Mouse (Mus musculus) intestine, postnatal 0 days (tissue): Measurements from ENCODE around the gene D130043K22Rik. TPM values are rescaled to one million over a fixed set of nuclear protein-coding genes. Genes with fewer than 3 reads are reported as not detected.

Experiments used
- ATAC-seq: fragments of 200-750 bp; cut with Nextera tagmentation; 2 replicates; pipeline ENCODE4 v1.8.0; 2017; ENCODE audit warnings: mild to moderate bottlenecking, moderate TSS enrichment, moderate library complexity
- H3K27ac ChIP-seq: fragments of 300-500 bp; sonication (generic); 2 replicates; pipeline ENCODE4 v1.5.1; 2014; ENCODE audit warnings: mild to moderate bottlenecking, low read depth, low read length, moderate library complexity
- H3K27me3 ChIP-seq: fragments of 300-500 bp; sonication (generic); replicated peaks from 2 replicates; pipeline ENCODE4 v1.6.1; 2014; ENCODE audit warnings: low read length, mixed read lengths; ENCODE audit not compliant: control insufficient read depth, insufficient read depth
- H3K36me3 ChIP-seq: fragments of 300-500 bp; sonication (generic); 2 replicates; pipeline ENCODE4 v1.6.1; 2014; ENCODE audit warnings: mild to moderate bottlenecking, moderate library complexity; ENCODE audit not compliant: control insufficient read depth, insufficient read depth
- H3K4me1 ChIP-seq: fragments of 300-500 bp; sonication (generic); replicated peaks from 2 replicates; pipeline ENCODE4 v1.6.1; 2014; ENCODE audit warnings: antibody characterized with exemption, low read length, mixed read lengths; ENCODE audit not compliant: control insufficient read depth, insufficient read depth
- H3K4me2 ChIP-seq: fragments of 300-500 bp; sonication (generic); replicated peaks from 2 replicates; pipeline ENCODE4 v1.6.1; 2014; ENCODE audit warnings: low read depth, mild to moderate bottlenecking, moderate library complexity
- H3K4me3 ChIP-seq: fragments of 300-500 bp; sonication (generic); 2 replicates; pipeline ENCODE4 v1.5.1; 2014; ENCODE audit warnings: low read depth, low read length
- H3K9ac ChIP-seq: fragments of 300-500 bp; sonication (generic); 2 replicates; pipeline ENCODE4 v1.6.1; 2014; ENCODE audit warnings: mild to moderate bottlenecking, low read depth, low read length
- H3K9me3 ChIP-seq: fragments of 300-500 bp; sonication (generic); 2 replicates; pipeline ENCODE4 v1.6.1; 2016; ENCODE audit warnings: mixed run types; ENCODE audit not compliant: control insufficient read depth
- CTCF ChIP-seq: sonication (generic); IDR thresholded peaks from 2 replicates; pipeline ENCODE4 v1.5.1; 2016; ENCODE audit warnings: low read depth, mild to moderate bottlenecking, control low read depth, antibody characterized with exemption, moderate library complexity
- WGBS: fragments of 180-500 bp; shearing (Covaris S2); extraction: QIAGEN DNeasy Blood & Tissue Kit; methylation state at CpG from one replicate; pipeline ENCODE4 v1.1.7; 2014; 5-methylcytosine and 5-hydroxymethylcytosine counted together
- polyA plus RNA-seq: library from polyadenylated mRNA; unstranded; fragments of >200 nt; fragmentation: Nextera tagmentation; extraction: Ambion mirVana; gene quantifications from 2 replicates; pipeline ENCODE4 v1.2.1, GENCODE M21; 2015

Gene D130043K22Rik
- polyA plus RNA-seq, 1 experiment from 2014 or later = 1.5 TPM

- no peak for TF ChIP-seq CTCF
Measured at GRCm38 (mm10) chr13:24945567-24945966, 100.6 kb downstream of the D130043K22Rik start.

GRCm38 (mm10) chr13:24947158-24947557 lies 102.2 kb downstream of the D130043K22Rik start:
- Histone ChIP-seq H3K27ac (no peak overlapping the region), H3K27me3 (no peaks in the 10 kb centered on the region), H3K4me3 (no peak overlapping the region), H3K9me3 (no peaks in the 10 kb centered on the region), H3K4me1 (no peaks in the 10 kb centered on the region), H3K9ac (no peak overlapping the region), H3K36me3 (no peaks in the 10 kb centered on the region), H3K4me2 (no peak overlapping the region)
- no peak for ATAC-seq
- 79% methylated on average over 5 of the region's 5 CpGs for WGBS
- TF ChIP-seq CTCF = no peak

More at GRCm38 (mm10) chr13:24945567-24945966, 100.6 kb downstream of the D130043K22Rik start:
- Histone ChIP-seq H3K27me3 (no peaks in the 10 kb centered on the region), H3K4me1 (no peaks in the 10 kb centered on the region), H3K9me3 (no peaks in the 10 kb centered on the region), H3K27ac (no peak overlapping the region), H3K4me3 (no peak overlapping the region), H3K36me3 (no peaks in the 10 kb centered on the region), H3K4me2 (no peak overlapping the region), H3K9ac (no peak overlapping the region)
- ATAC-seq = no peak
- 32% methylated on average over 4 of the region's 4 CpGs for WGBS

- H3K27ac ChIP-seq = no peak overlapping the region
- TF ChIP-seq CTCF = no peak
- no peak overlapping the region for H3K4me2 ChIP-seq
- H3K9ac ChIP-seq = no peak overlapping the region
- H3K36me3 ChIP-seq = no peaks in the 10 kb centered on the region
- H3K4me3 ChIP-seq = no peak overlapping the region
- H3K4me1 ChIP-seq = no peaks in the 10 kb centered on the region
- 85% methylated on average over 6 of the region's 6 CpGs for WGBS
- H3K27me3 ChIP-seq = no peaks in the 10 kb centered on the region
- H3K9me3 ChIP-seq = no peaks in the 10 kb centered on the region
- ATAC-seq = no peak
Measured at GRCm38 (mm10) chr13:24948870-24949269, 103.9 kb downstream of the D130043K22Rik start.

Other genes starting within 250 kb of the D130043K22Rik start
- not detected in 2 replicates for gene Armh2, start 103.9 kb upstream of the D130043K22Rik start, polyA plus RNA-seq
- gene Gmnn, start 83.2 kb upstream of the D130043K22Rik start, polyA plus RNA-seq = 47.7 and 50.6 TPM in 2 replicates
- 15.4 and 17.5 TPM in 2 replicates for gene BC005537, start 43.5 kb upstream of the D130043K22Rik start, polyA plus RNA-seq
- gene Acot13, start 13.6 kb upstream of the D130043K22Rik start, polyA plus RNA-seq = 183 and 185 TPM in 2 replicates
- 37.6 and 39.0 TPM in 2 replicates for gene Tdp2, start 13.5 kb upstream of the D130043K22Rik start, polyA plus RNA-seq
- gene Aldh5a1, start 92.5 kb downstream of the D130043K22Rik start, polyA plus RNA-seq = 5.0 and 5.4 TPM in 2 replicates
- gene Gpld1, start 98.0 kb downstream of the D130043K22Rik start, polyA plus RNA-seq = 0.59 and 0.65 TPM in 2 replicates
- gene Mrs2, start 175.2 kb downstream of the D130043K22Rik start, polyA plus RNA-seq = 15.0 and 21.2 TPM in 2 replicates
- 0.08 and 0.13 TPM in 2 replicates for gene Dcdc2a, start 210.9 kb downstream of the D130043K22Rik start, polyA plus RNA-seq